Mouse (Mus musculus): ENCODE data around the gene Olfr198. TPM values are rescaled to one million over a fixed set of nuclear protein-coding genes. Genes with fewer than 3 reads are reported as not detected.
"Not testable (repeated sequence)": the region's sequence is repeated elsewhere in the genome, so short reads cannot be mapped to it uniquely, and the experiment has no call there.

Olfr198 gene
- total RNA-seq (2021): not detected
- long read RNA-seq, experiment 1: 0 reads
- long read RNA-seq, experiment 2: 0 reads

DNA sequence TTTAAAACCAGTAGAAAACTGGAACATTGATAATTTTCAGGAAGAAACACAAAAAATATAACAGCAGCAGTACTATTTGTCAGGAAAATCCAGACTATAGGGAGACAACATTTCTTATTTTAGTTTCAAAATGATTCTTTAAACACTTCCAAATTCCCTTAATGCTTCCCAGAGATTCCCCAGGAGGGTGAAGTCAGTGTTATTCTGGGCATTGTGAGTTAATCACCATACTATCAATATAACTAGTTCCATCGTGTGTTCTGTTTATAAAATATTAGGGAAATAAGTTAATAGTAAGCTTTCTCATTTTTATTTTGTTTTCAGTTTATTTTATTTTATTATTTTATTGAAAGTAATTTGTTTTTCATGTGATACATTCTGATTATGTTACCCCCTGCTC, at the start of gene Olfr198:
Gene Olfr198 (minus strand): TSS at position 101 of the 400 bp plus-strand sequence.
- DNase-seq: not testable (repeated sequence)

DNA sequence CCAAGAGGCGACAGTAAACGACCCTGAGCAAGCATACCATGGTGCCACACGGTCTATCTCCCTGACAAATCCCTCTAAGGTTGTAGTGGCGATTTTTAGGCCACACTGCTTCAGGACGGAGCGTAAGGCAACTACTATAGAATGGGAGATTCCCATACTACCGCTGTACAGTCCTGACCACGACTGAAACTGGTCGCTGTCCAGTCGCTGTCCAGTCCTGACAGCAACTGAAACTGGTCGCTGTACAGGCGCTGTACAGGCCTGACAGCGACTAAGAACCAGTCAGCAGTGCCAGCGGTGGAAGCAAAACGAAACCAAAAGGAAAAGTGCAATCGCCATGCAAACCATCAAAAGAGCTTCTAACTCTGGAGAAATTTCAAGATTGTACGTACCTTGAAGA, 46.4 kb upstream of the Olfr198 start:
- no peak for DNase-seq

- not testable (repeated sequence) for DNase-seq
Measured at GRCm38 (mm10) chr16:59219667-59220066, 16.3 kb upstream of the Olfr198 start, which contains the start of gene Olfr199. Gene Olfr199 (minus strand): TSS chr16:59219767.

DNA sequence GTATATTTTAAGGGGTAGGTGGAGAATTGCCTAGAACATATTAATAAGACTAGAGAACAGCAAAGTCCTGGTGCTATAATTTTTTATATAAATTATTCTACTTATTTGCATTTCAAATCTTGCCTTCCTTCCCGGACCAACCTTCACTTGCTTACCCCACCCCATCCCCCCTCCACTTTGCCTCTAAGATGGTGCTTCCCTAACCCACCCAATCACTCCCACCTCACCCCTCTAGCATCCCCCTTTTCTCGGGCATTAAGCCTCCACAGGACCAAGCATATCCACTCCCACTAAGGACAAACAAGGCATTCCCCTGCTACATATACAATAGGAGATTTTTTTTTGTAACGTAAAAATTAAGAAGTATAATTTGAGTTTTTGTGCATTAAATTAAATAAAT, 14.5 kb upstream of the Olfr198 start:
- DNase-seq: not testable (repeated sequence)

GRCm38 (mm10) chr16:59170354-59170753, 33.0 kb downstream of the Olfr198 start, which contains the start of gene Olfr196:
Gene Olfr196 (minus strand): TSS chr16:59170454.
- no peak for DNase-seq

DNA sequence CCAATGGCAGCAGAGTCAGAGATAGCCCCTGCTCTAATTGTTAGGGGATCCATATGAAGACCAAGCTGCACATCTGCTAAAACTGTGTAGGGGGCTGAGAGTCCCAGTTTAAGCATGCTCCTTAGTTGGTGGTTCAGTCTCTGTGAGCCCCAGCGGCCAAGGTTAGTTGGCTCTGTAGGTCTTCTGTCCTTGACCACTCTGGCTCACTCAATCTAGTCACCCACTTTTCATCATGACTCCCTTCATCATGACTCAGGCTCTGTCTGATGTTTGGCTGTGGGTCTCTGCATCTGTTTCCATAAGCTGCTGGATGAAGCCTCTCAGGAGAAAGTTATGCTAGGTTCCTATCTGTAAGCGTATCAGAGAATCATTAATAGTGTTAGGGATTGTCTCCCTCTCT, 51.3 kb downstream of the Olfr198 start:
- no peak for DNase-seq

Other genes starting within 250 kb of the Olfr198 start
- gene Olfr183, start 208.2 kb downstream of the Olfr198 start, total RNA-seq (2021): not detected
- gene Olfr186, start 173.2 kb downstream of the Olfr198 start, total RNA-seq (2021): not detected
- gene Olfr187, start 163.8 kb downstream of the Olfr198 start, total RNA-seq (2021): not detected
- not detected for gene Olfr190, start 125.5 kb downstream of the Olfr198 start, total RNA-seq (2021)
- not detected for gene Olfr191, start 113.7 kb downstream of the Olfr198 start, total RNA-seq (2021)
- not detected for gene Olfr193, start 91.7 kb downstream of the Olfr198 start, total RNA-seq (2021)
- gene Olfr194, start 82.5 kb downstream of the Olfr198 start, total RNA-seq (2021): not detected
- not detected for gene Olfr195, start 56.5 kb downstream of the Olfr198 start, total RNA-seq (2021)
- gene Olfr196, start 33.1 kb downstream of the Olfr198 start, total RNA-seq (2021): not detected
- gene Olfr199, start 16.2 kb upstream of the Olfr198 start, total RNA-seq (2021): not detected
- not detected for gene Olfr201, start 69.1 kb upstream of the Olfr198 start, total RNA-seq (2021)
- not detected for gene Olfr202, start 83.3 kb upstream of the Olfr198 start, total RNA-seq (2021)
- gene Olfr203, start 95.3 kb upstream of the Olfr198 start, total RNA-seq (2021): not detected
- gene Olfr204, start 114.7 kb upstream of the Olfr198 start, total RNA-seq (2021): not detected
- not detected for gene Olfr205, start 127.6 kb upstream of the Olfr198 start, total RNA-seq (2021)
- not detected for gene Olfr206, start 145.7 kb upstream of the Olfr198 start, total RNA-seq (2021)
- not detected for gene Olfr209, start 160.5 kb upstream of the Olfr198 start, total RNA-seq (2021)
- gene Gabrr3, start 203.8 kb upstream of the Olfr198 start, total RNA-seq (2021): not detected